Mouse (Mus musculus) embryonic stem cell, embryonic (primary cell): ENCODE results near the gene Rap1gap2.

Experiments used
- CTCF ChIA-PET, 4 experiments: fragments of 300-600 bp in 2 of 4; fragments of 350-600 bp in 2 of 4; sonication (Branson Sonifier 250); formaldehyde crosslinking; loops; one replicate each; lab custom pipeline; 2022; ENCODE audit warnings: inconsistent platforms in 2 of 4; lab: Charles Lee
- POLR2A ChIA-PET, 4 experiments: fragments of 300-600 bp in 2 of 4; fragments of 350-600 bp in 2 of 4; sonication (Branson Sonifier 250); formaldehyde crosslinking; loops; one replicate each; lab custom pipeline; 2022; ENCODE audit warnings: antibody characterized with exemption in 4 of 4, inconsistent platforms in 1 of 4; lab: Charles Lee

Gene Rap1gap2

GRCm38 (mm10) chr11:74414112-74414511 is 196.6 kb downstream of the Rap1gap2 start:
- POLR2A ChIA-PET = no interaction called here
- CTCF ChIA-PET = interaction anchor here in 2 of 4 experiments (0.6 to 0.9 kb wide), 3 partner anchors 52 to 136 kb away, joined by 3 read pairs; no protein-coding TSS in a partner anchor

DNA sequence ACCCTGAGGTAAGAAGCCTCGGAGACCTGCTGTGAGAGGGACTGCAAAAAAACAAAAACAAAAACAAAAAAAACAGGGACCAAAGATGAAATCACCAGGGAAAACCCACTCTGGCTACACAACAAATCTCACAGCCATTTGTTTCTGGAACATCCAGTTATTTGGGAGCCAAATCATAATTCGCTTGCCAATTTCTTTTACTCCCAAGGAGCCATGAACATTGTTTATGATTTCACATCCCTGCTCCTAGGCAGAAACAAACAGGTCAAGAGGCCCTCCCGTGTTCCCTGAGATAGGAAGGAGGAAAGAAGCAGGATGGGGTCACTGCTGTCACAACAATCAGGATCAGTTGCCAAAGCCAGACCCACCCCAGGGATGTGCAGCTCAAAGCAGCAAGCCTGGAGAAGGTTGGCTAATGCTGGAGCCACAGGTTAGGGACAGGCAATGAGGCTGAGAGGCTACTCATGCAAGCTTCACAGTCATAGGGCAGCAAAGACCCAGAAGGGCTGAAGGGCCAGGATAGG is 197.2 kb downstream of the Rap1gap2 start:
- CTCF ChIA-PET = interaction anchor here in 2 of 4 experiments (0.6 to 0.7 kb wide), 2 partner anchors 52 to 345 kb away, joined by 3 to 8 read pairs; no protein-coding TSS in a partner anchor
- POLR2A ChIA-PET = no interaction called here

DNA sequence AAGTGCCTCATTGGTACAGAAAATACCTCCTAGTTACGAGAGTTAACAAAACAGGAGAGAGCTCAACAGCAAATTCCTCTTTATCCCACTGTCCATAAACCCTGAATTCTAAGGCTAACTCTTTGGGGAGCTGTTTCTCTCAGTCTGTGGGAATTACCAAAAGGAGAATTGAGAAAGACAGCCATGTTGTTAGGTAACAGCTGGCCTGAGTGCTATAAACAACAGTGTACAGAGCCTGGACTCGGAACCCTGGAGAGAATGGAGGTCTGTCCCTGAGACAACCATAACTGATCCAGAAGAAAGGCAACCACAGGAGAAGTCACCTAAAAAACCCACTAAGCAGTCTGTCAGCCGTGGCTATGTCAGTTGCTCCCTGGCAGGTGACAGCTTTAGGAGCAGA is 198.3 kb downstream of the Rap1gap2 start:
- CTCF ChIA-PET = interaction anchor here in 2 of 4 experiments (0.6 to 1.6 kb wide), 2 partner anchors 53 to 1502 kb away, joined by 3 to 5 read pairs; no protein-coding TSS in a partner anchor
- POLR2A ChIA-PET = no interaction called here

DNA sequence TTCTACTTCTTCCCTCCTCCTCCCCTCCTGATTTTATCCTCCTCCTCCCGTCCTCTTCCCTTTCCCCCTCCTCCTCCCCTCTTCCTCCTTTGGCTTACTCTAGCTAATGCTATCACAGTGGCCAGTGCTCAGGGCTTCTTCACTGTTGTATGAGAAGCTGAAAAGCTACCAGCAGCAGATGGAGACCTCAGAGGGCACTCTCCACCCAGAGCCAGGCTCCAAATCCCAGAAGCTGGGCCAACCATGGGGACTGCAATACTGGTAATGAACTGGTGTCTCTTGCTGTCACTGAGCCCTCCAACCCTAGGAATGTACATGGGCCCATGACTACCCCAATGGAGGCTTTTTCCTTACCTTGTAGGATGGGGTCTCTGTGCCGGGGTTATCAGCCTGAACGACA is 198.8 kb downstream of the Rap1gap2 start:
- CTCF ChIA-PET = interaction anchor here in 2 of 4 experiments (0.6 to 1.6 kb wide), 3 partner anchors 10 to 1501 kb away, joined by 3 to 5 read pairs (median 4); no protein-coding TSS in a partner anchor

DNA sequence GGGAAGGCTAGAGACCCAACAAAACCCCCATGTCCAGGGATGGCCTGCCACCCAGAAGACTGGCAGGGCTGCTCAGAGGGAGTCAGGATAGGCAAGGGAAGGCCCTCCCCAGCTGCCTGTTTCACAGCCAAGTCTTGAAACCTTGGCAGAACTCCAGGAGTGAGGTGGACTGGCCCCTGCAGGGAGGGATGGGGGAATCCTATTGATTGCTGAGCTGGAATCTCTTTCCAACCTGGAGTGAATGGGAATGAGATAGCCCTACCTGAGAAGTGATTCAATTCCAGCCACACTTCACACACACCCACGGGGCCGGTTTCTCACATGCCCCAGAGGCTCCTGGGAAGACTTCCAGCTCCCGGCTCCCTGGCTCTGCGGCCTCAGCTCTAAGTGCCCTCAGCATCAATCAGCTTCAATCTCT is 200.9 kb downstream of the Rap1gap2 start:
- ChIA-PET POLR2A (interaction anchor here in 2 of 4 experiments (0.6 to 1.6 kb wide), 3 partner anchors 19 to 225 kb away, joined by 3 read pairs; no protein-coding TSS in a partner anchor), CTCF (interaction anchor here in 1 of 4 experiments (1.3 kb wide), 1 partner anchor 137 kb away, joined by 3 read pairs; no protein-coding TSS in a partner anchor)

More for the DNA sequence above, 198.8 kb downstream of the Rap1gap2 start:
- POLR2A ChIA-PET = interaction anchor here in 1 of 4 experiments (0.6 kb wide), 1 partner anchor 64 kb away, joined by 10 read pairs; no protein-coding TSS in a partner anchor

DNA sequence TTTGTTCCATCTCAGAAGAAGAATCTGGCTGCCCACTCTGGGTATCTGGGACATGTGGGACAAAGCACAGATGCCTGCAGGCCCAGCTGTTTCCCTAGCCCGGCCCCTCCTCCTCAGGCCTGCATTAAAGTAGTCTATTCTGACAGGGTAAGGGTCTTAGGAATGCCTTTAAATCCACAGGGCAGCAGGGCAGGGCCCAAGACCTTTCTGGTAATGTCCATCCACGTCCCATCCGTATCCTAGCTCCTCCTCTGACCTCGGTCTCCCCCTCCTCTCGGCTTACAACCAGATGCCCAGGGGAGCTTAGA is 201.3 kb downstream of the Rap1gap2 start:
- CTCF ChIA-PET = interaction anchor here in 1 of 4 experiments (1.3 kb wide), 1 partner anchor 137 kb away, joined by 3 read pairs; no protein-coding TSS in a partner anchor
- POLR2A ChIA-PET = interaction anchor here in 2 of 4 experiments (0.6 to 1.6 kb wide), 3 partner anchors 19 to 225 kb away, joined by 3 read pairs; no protein-coding TSS in a partner anchor

DNA sequence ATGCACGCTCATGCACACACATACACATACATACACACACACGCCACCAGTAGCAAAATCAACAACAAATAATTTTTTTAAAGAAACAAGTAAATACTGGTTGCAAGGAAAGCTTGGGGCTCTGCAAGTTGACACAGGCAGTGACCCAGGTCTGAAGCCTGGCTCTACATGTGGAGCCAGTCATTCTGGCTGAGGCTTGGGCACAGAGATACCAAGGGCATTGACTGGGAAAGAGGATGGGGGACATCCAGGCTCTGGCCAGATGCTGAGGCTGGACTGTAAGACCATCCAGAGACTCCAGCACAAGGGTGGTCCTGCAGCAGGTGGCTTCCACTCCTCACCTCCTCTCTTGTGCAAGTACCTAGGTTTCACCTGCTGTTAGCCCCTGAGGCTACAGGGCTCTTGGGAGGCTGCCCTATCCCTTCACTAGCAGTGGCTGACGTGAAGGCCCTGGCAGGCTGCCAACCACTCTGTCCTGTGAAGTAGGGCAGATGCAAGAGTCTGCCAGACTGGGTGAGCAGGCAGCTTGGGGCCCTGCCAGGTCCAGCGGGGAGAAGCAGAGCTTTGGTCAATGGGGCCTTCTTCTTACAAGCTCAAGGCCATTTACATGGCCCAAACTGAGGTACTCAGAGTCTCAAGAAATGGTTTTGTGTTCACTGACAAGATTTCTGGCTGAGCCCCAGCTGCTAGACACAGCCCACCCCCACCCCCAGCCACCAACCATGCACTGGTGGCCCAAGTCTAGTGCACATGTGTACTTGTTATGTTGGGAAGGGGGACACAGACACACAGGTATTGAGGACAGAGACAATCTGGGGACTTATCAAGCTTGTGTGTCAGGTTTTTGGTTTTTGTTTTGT is 201.9 kb downstream of the Rap1gap2 start:
- ChIA-PET CTCF (interaction anchor here in 1 of 4 experiments (1.3 kb wide), 1 partner anchor 138 kb away, joined by 3 read pairs; no protein-coding TSS in a partner anchor), POLR2A (interaction anchor here in 1 of 4 experiments (0.6 to 1.6 kb wide), 2 partner anchors 18 to 1207 kb away, joined by 3 read pairs; no protein-coding TSS in a partner anchor)

DNA sequence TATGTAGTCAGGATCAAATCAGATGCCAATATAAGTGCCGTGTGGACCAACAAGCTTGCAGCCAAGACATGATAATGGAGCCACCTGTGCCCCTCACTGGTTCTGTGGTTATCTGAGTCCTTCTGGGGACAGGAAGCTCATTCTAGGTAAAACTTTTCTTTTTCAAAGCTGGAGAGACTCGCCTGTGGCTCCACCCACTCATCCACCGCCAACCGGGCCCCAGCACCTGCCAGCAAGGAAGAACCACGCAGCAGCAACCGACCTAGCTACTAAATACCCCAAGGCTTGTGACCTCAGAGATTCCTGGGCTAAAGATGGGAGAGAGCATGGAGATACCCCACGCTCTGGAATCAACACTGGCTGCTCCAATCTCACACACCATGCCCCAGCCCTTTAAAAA is 205.5 kb downstream of the Rap1gap2 start:
- POLR2A ChIA-PET = interaction anchor here in 1 of 4 experiments (0.7 to 4.3 kb wide), 4 partner anchors 14 to 142 kb away, joined by 3 to 17 read pairs (median 3); no protein-coding TSS in a partner anchor
- CTCF ChIA-PET = interaction anchor here in 3 of 4 experiments (0.6 to 2.2 kb wide), 4 partner anchors 34 to 883 kb away, joined by 5 to 8 read pairs (median 6); no protein-coding TSS in a partner anchor

GRCm38 (mm10) chr11:74404216-74404615 is 206.5 kb downstream of the Rap1gap2 start:
- ChIA-PET POLR2A (interaction anchor here in 1 of 4 experiments (0.7 to 4.3 kb wide), 3 partner anchors 119 to 143 kb away, joined by 3 to 17 read pairs (median 7); no protein-coding TSS in a partner anchor), CTCF (interaction anchor here in 1 of 4 experiments (1.5 to 3.7 kb wide), 3 partner anchors 61 to 142 kb away, joined by 5 to 20 read pairs (median 8); no protein-coding TSS in a partner anchor)

GRCm38 (mm10) chr11:74402126-74402525 is 208.6 kb downstream of the Rap1gap2 start:
- ChIA-PET CTCF (interaction anchor here in 3 of 4 experiments (0.6 to 3.7 kb wide), 13 partner anchors 10 to 187 kb away, joined by 3 to 29 read pairs (median 4); no protein-coding TSS in a partner anchor), POLR2A (interaction anchor here in 2 of 4 experiments (0.7 to 4.3 kb wide), 3 partner anchors 11 to 145 kb away, joined by 3 to 17 read pairs (median 3); no protein-coding TSS in a partner anchor)

- POLR2A ChIA-PET = interaction anchor here in 1 of 4 experiments (0.8 kb wide), 1 partner anchor 152 kb away, joined by 3 read pairs; no protein-coding TSS in a partner anchor
- CTCF ChIA-PET = interaction anchor here in 1 of 4 experiments (1.5 kb wide), 1 partner anchor 19 kb away, joined by 4 read pairs; no protein-coding TSS in a partner anchor
Measured at GRCm38 (mm10) chr11:74395583-74395982, 215.1 kb downstream of the Rap1gap2 start.

DNA sequence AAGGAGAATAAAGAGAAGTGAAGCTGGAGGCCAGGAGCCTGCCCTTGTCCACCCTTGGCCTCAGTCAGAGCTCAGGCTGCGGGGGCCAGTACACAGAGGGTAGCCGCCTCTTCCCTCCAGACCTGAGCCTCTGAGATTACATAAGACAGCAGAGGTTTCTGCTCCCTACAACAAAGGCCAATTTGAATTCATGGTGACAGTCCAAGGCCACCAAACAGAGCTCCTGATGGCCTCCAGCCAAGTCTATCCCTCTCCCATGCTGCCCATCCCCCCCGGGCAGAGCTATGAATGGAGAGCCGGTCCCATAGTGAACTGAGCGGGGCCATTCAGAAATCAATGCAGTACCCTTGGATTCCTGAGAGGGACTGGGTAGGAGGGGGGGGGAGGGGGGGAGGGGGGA is 217.2 kb downstream of the Rap1gap2 start:
- CTCF ChIA-PET = interaction anchor here in 2 of 4 experiments (0.6 to 0.7 kb wide), 2 partner anchors 45 to 1523 kb away, joined by 3 read pairs; no protein-coding TSS in a partner anchor
- POLR2A ChIA-PET = no interaction called here

GRCm38 (mm10) chr11:74392903-74393302 is 217.8 kb downstream of the Rap1gap2 start:
- CTCF ChIA-PET = interaction anchor here in 3 of 4 experiments (0.6 to 1.4 kb wide), 3 partner anchors 16 to 732 kb away, joined by 3 to 4 read pairs (median 3); no protein-coding TSS in a partner anchor
- POLR2A ChIA-PET = no interaction called here

DNA sequence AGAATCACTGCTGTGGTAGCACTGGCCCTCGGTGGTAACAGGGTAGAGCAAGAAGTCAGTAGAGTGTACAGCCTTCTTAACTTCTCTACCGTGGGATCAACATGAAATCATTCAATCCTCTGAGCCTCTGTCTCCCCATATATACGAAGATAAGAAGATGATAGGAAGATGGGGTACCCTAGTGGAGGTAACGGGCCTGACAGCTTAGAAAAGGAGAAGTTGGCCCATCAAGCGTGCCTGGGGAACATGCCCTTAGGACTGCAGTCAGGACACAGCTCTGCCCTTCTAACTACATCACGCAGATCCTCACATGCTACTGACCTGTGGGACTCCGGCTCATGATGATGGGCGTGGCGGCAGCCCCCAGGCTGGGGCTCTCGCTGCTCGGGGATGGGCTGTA is 218.8 kb downstream of the Rap1gap2 start:
- ChIA-PET POLR2A (interaction anchor here in 2 of 4 experiments (0.8 to 1.1 kb wide), 2 partner anchors 11 to 14 kb away, joined by 3 read pairs; no protein-coding TSS in a partner anchor), CTCF (interaction anchor here in 2 of 4 experiments (0.7 to 1.4 kb wide), 3 partner anchors 15 to 135 kb away, joined by 3 read pairs; no protein-coding TSS in a partner anchor)

DNA sequence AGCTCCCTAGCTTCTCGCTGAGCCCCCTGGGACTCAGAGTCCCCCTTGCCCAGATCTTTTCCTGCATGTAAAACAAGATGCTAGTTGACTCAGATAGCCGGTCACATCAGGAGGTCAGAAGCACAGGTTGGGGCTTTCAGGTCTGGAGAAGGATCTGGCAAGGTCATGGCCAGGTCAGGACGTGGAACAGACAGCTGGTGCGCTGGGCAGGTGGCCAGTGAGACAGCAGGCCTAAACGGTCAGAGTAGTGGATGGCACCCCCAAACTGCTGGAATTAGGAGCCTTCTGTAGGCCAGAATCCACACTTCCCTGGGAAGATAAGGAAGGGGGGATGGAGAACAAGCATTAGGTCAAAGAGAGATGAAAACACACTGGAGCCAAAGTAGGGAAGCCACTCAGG is 223.5 kb downstream of the Rap1gap2 start:
- CTCF ChIA-PET = interaction anchor here (0.5 to 1.2 kb wide), 4 partner anchors 10 to 160 kb away, joined by 3 to 4 read pairs (median 3); no protein-coding TSS in a partner anchor
- POLR2A ChIA-PET = interaction anchor here in 1 of 4 experiments (1.5 kb wide), 1 partner anchor 10 kb away, joined by 3 read pairs; no protein-coding TSS in a partner anchor

DNA sequence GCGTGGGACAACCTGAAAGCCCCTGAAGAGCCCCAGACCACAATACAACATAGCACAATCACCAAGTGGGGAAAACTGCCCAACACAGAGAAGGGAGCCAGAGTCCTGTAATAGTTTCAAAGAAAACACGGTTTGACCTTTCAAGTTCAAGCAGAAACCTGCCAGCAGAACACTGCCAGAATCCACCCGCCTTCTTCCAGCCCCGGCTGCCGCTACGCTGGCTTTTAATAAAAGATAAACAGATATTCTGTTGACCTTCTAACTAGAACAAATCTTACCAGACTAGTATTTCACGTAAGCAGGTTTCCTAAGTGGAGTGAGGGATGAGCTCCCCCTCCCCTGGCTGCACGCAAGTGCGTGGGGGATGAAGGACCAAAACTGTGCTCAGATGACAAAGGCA is 225.0 kb downstream of the Rap1gap2 start:
- ChIA-PET POLR2A (no interaction called here), CTCF (interaction anchor here in 1 of 4 experiments (1.3 kb wide), 1 partner anchor 10 kb away, joined by 3 read pairs; no protein-coding TSS in a partner anchor)

DNA sequence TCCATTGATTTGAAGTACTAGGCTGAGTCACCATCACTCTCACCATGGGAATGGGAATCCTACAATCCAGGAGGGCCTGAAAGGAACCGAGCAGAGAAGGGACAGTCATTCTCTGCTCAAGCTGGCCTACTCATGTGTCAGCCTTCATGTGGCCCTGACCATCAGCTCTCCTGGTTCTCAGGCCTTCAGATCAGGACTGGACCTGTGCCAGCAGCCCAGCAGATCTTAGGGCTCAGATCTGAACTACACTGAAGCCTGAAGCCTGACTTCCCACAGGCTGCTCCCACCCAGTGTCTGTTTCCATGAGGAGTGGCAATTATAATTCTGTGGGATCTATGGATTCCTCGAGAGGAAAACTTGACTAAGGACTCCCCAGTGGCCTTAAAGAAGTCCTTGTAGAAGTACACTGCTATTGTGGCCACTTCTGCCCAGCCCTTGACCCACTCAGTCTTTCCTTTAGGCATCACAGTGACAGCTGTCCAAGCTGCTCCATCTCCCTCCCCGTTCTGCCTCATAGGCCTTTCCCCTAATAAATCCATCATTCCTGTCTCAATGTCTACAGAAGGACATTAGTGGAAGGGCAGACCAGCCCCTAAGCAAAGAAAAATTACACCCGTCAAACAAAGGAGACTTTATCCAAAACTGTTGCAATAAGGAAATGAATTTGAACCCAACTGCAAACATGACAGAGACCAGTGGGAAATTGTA is 231.4 kb downstream of the Rap1gap2 start:
- POLR2A ChIA-PET = no interaction called here
- CTCF ChIA-PET = no interaction called here
